Mouse (Mus musculus) testis, postnatal 14 days (tissue): Measurements from ENCODE around the gene Iqch.

Source experiments
- DNase-seq: peaks from one replicate; pipeline ENCODE4 v3.0.0; 2021; ENCODE audit warnings: low spot score

Gene Iqch

GRCm38 (mm10) chr9:63612565-63613515, 10.5 kb upstream of the Iqch start:
- no peak for DNase-seq

- DNase-seq, result no peak
Observed at GRCm38 (mm10) chr9:63611967-63612366, 9.7 kb upstream of the Iqch start.

- DNase-seq, result peak; percentile 19
Observed at GRCm38 (mm10) chr9:63610841-63611366, 8.6 kb upstream of the Iqch start.

GRCm38 (mm10) chr9:63610231-63610630, 7.9 kb upstream of the Iqch start:
- DNase-seq, result no peak

- no peak for DNase-seq
Observed at GRCm38 (mm10) chr9:63609776-63610175, 7.5 kb upstream of the Iqch start.

GRCm38 (mm10) chr9:63609246-63609645, 7.0 kb upstream of the Iqch start:
- no peak for DNase-seq

GRCm38 (mm10) chr9:63608006-63608405, 5.7 kb upstream of the Iqch start:
- no peak for DNase-seq

GRCm38 (mm10) chr9:63606594-63606993, 4.3 kb upstream of the Iqch start:
- DNase-seq, result no peak

- no peak for DNase-seq
Observed at GRCm38 (mm10) chr9:63603849-63604248, 1.6 kb upstream of the Iqch start.

GRCm38 (mm10) chr9:63596660-63597059, 5.6 kb downstream of the Iqch start:
- DNase-seq, result no peak

- DNase-seq, result no peak
Observed at GRCm38 (mm10) chr9:63595652-63596051, 6.6 kb downstream of the Iqch start.

- DNase-seq, result no peak
Observed at GRCm38 (mm10) chr9:63595032-63595431, 7.3 kb downstream of the Iqch start.

GRCm38 (mm10) chr9:63591661-63592256, 10.5 kb downstream of the Iqch start:
- DNase-seq, result no peak

GRCm38 (mm10) chr9:63590592-63590991, 11.7 kb downstream of the Iqch start:
- DNase-seq, result no peak

GRCm38 (mm10) chr9:63589209-63589608, 13.1 kb downstream of the Iqch start:
- DNase-seq, result no peak

GRCm38 (mm10) chr9:63585251-63585650, 17.0 kb downstream of the Iqch start:
- no peak for DNase-seq

GRCm38 (mm10) chr9:63581778-63582177, 20.5 kb downstream of the Iqch start:
- DNase-seq, result no peak

GRCm38 (mm10) chr9:63580046-63580445, 22.2 kb downstream of the Iqch start:
- DNase-seq, result no peak

- no peak for DNase-seq
Observed at GRCm38 (mm10) chr9:63579644-63580043, 22.6 kb downstream of the Iqch start.

- DNase-seq, result no peak
Observed at GRCm38 (mm10) chr9:63577469-63577868, 24.8 kb downstream of the Iqch start.

GRCm38 (mm10) chr9:63572874-63573273, 29.4 kb downstream of the Iqch start:
- no peak for DNase-seq

- DNase-seq, result no peak
Observed at GRCm38 (mm10) chr9:63571895-63572294, 30.4 kb downstream of the Iqch start.

- DNase-seq, result no peak
Observed at GRCm38 (mm10) chr9:63568808-63569207, 33.5 kb downstream of the Iqch start.
